Mouse (Mus musculus) neural tube, embryonic 12.5 days (tissue): ENCODE measurements around the gene Ppih. TPM values are rescaled to one million over a fixed set of nuclear protein-coding genes. Genes with fewer than 3 reads are reported as not detected.
"Not testable (repeated sequence)": the region's sequence is repeated elsewhere in the genome, so short reads cannot be mapped to it uniquely, and the experiment has no call there.

Experiments
- ATAC-seq: fragments of 200-750 bp; cut with Nextera tagmentation; 2 replicates; pipeline ENCODE4 v1.8.0; 2017; ENCODE audit warnings: low read depth, mild to moderate bottlenecking, moderate TSS enrichment, moderate library complexity; ENCODE audit not compliant: low FRiP score
- H3K27ac ChIP-seq: fragments of 300-500 bp; sonication (generic); 2 replicates; pipeline ENCODE4 v1.5.1; 2016
- H3K27me3 ChIP-seq: fragments of 300-500 bp; sonication (generic); replicated peaks from 2 replicates; pipeline ENCODE4 v1.6.1; 2016; ENCODE audit warnings: mild to moderate bottlenecking
- H3K36me3 ChIP-seq: fragments of 300-500 bp; sonication (generic); 2 replicates; pipeline ENCODE4 v1.6.1; 2016; ENCODE audit warnings: mild to moderate bottlenecking
- H3K4me1 ChIP-seq: fragments of 300-500 bp; sonication (generic); 2 replicates; pipeline ENCODE4 v1.6.1; 2016
- H3K4me2 ChIP-seq: fragments of 300-500 bp; sonication (generic); replicated peaks from 2 replicates; pipeline ENCODE4 v1.6.1; 2016; ENCODE audit warnings: mild to moderate bottlenecking
- H3K4me3 ChIP-seq: fragments of 300-500 bp; sonication (generic); 2 replicates; pipeline ENCODE4 v1.5.1; 2016
- H3K9ac ChIP-seq: fragments of 300-500 bp; sonication (generic); 2 replicates; pipeline ENCODE4 v1.6.1; 2016; ENCODE audit warnings: mild to moderate bottlenecking
- H3K9me3 ChIP-seq: fragments of 300-500 bp; sonication (generic); 2 replicates; pipeline ENCODE4 v1.6.1; 2016; ENCODE audit warnings: mild to moderate bottlenecking
- WGBS: fragments of 180-500 bp; shearing (Covaris S2); methylation state at CpG from one replicate; pipeline ENCODE4 v1.1.7; 2016; 5-methylcytosine and 5-hydroxymethylcytosine counted together
- polyA plus RNA-seq: library from polyadenylated mRNA; unstranded; fragments of >200 nt; fragmentation: Nextera tagmentation; extraction: Ambion mirVana; gene quantifications from 2 replicates; pipeline ENCODE4 v1.2.1, GENCODE M21; 2016

The Ppih gene
- polyA plus RNA-seq, 1 experiment from 2014 or later, result 83.8 TPM

- peaks cover 89% of the 10 kb centered on the region for H3K36me3 ChIP-seq
- H3K4me2 ChIP-seq, H3K27ac ChIP-seq, H3K9ac ChIP-seq, H3K27me3 ChIP-seq, ATAC-seq, H3K9me3 ChIP-seq, H3K4me1 ChIP-seq, H3K4me3 ChIP-seq: not testable (repeated sequence)
- WGBS, result 91% methylated on average over 15 of the region's 15 CpGs
Measured at GRCm38 (mm10) chr4:119278784-119279183, 41.6 kb downstream of the Ppih start.

GRCm38 (mm10) chr4:119275726-119276125 lies 44.6 kb downstream of the Ppih start:
- Histone ChIP-seq H3K4me3 (no peak overlapping the region), H3K9ac (no peak overlapping the region), H3K4me2 (no peak overlapping the region), H3K27me3 (no peaks in the 10 kb centered on the region), H3K36me3 (peaks cover 86% of the 10 kb centered on the region), H3K27ac (no peak overlapping the region), H3K4me1 (no peaks in the 10 kb centered on the region), H3K9me3 (no peaks in the 10 kb centered on the region)
- 82% methylated on average over 2 of the region's 2 CpGs for WGBS
- no peak for ATAC-seq

GRCm38 (mm10) chr4:119275226-119275625 lies 45.1 kb downstream of the Ppih start:
- Histone ChIP-seq H3K4me2 (no peak overlapping the region), H3K4me1 (no peaks in the 10 kb centered on the region), H3K9me3 (no peaks in the 10 kb centered on the region), H3K9ac (no peak overlapping the region), H3K4me3 (no peak overlapping the region), H3K36me3 (peaks cover 88% of the 10 kb centered on the region), H3K27me3 (no peaks in the 10 kb centered on the region), H3K27ac (no peak overlapping the region)
- no peak for ATAC-seq
- WGBS, result 87% methylated on average over 2 of the region's 2 CpGs

- H3K4me1 ChIP-seq, result no peaks in the 10 kb centered on the region
- H3K9me3 ChIP-seq, result no peaks in the 10 kb centered on the region
- H3K36me3 ChIP-seq, result peaks cover 88% of the 10 kb centered on the region
- H3K4me2 ChIP-seq, result no peak overlapping the region
- no peak for ATAC-seq
- H3K9ac ChIP-seq, result no peak overlapping the region
- no peak overlapping the region for H3K27ac ChIP-seq
- no peak overlapping the region for H3K4me3 ChIP-seq
- 88% methylated on average over 1 of the region's 1 CpGs for WGBS
- no peaks in the 10 kb centered on the region for H3K27me3 ChIP-seq
Measured at GRCm38 (mm10) chr4:119274627-119275026, 45.7 kb downstream of the Ppih start.

GRCm38 (mm10) chr4:119266606-119267005 lies 53.7 kb downstream of the Ppih start:
- Histone ChIP-seq H3K9me3 (no peaks in the 10 kb centered on the region), H3K4me1 (no peaks in the 10 kb centered on the region), H3K36me3 (peaks cover 28% of the 10 kb centered on the region), H3K27ac (no peak overlapping the region), H3K9ac (no peak overlapping the region), H3K4me2 (no peak overlapping the region), H3K4me3 (no peak overlapping the region), H3K27me3 (no peaks in the 10 kb centered on the region)
- 80% methylated on average over 13 of the region's 13 CpGs for WGBS
- no peak for ATAC-seq

- Histone ChIP-seq H3K36me3 (peaks cover 6% of the 10 kb centered on the region), H3K27ac (no peak overlapping the region), H3K27me3 (no peaks in the 10 kb centered on the region), H3K4me2 (no peak overlapping the region), H3K9ac (no peak overlapping the region), H3K4me1 (no peaks in the 10 kb centered on the region), H3K4me3 (no peak overlapping the region), H3K9me3 (no peaks in the 10 kb centered on the region)
- ATAC-seq, result no peak
- 73% methylated on average over 3 of the region's 3 CpGs for WGBS
Measured at GRCm38 (mm10) chr4:119263459-119263858, 56.9 kb downstream of the Ppih start.

- H3K27me3 ChIP-seq, result no peaks in the 10 kb centered on the region
- 92% methylated on average over 5 of the region's 5 CpGs for WGBS
- no peak overlapping the region for H3K27ac ChIP-seq
- H3K4me3 ChIP-seq, result no peak overlapping the region
- no peak overlapping the region for H3K9ac ChIP-seq
- ATAC-seq, result no peak
- H3K9me3 ChIP-seq, result no peaks in the 10 kb centered on the region
- H3K36me3 ChIP-seq, result no peaks in the 10 kb centered on the region
- no peaks in the 10 kb centered on the region for H3K4me1 ChIP-seq
- no peak overlapping the region for H3K4me2 ChIP-seq
Measured at GRCm38 (mm10) chr4:119262483-119262882, 57.9 kb downstream of the Ppih start.

- Histone ChIP-seq H3K4me1 (no peaks in the 10 kb centered on the region), H3K4me2 (no peak overlapping the region), H3K36me3 (no peaks in the 10 kb centered on the region), H3K9ac (no peak overlapping the region), H3K4me3 (no peak overlapping the region), H3K9me3 (no peaks in the 10 kb centered on the region), H3K27ac (no peak overlapping the region), H3K27me3 (no peaks in the 10 kb centered on the region)
- no peak for ATAC-seq
- WGBS, result 66% methylated on average over 7 of the region's 7 CpGs
Measured at GRCm38 (mm10) chr4:119261087-119261713, 59.1 kb downstream of the Ppih start.

GRCm38 (mm10) chr4:119259344-119260254 lies 60.7 kb downstream of the Ppih start:
- Histone ChIP-seq H3K9me3 (no peaks in the 10 kb centered on the region), H3K4me3 (no peak overlapping the region), H3K4me2 (no peak overlapping the region), H3K4me1 (no peaks in the 10 kb centered on the region), H3K27me3 (no peaks in the 10 kb centered on the region), H3K36me3 (no peaks in the 10 kb centered on the region), H3K27ac (no peak overlapping the region), H3K9ac (no peak overlapping the region)
- ATAC-seq, result no peak
- 83% methylated on average over 15 of the region's 15 CpGs for WGBS

- WGBS, result 90% methylated on average over 6 of the region's 6 CpGs
- Histone ChIP-seq H3K36me3 (no peaks in the 10 kb centered on the region), H3K4me1 (peaks cover 10% of the 10 kb centered on the region; the same call in 1 of the 2 replicates), H3K9me3 (no peaks in the 10 kb centered on the region), H3K4me2 (no peak overlapping the region), H3K4me3 (no peak overlapping the region), H3K9ac (no peak overlapping the region), H3K27me3 (no peaks in the 10 kb centered on the region), H3K27ac (no peak overlapping the region)
- no peak for ATAC-seq
Measured at GRCm38 (mm10) chr4:119257083-119257482, 63.3 kb downstream of the Ppih start.

GRCm38 (mm10) chr4:119255351-119255750 lies 65.0 kb downstream of the Ppih start, which contains the start of gene Cldn19:
TSS of gene Cldn19 (plus strand) at chr4:119255414.
- no peak for ATAC-seq
- H3K27ac ChIP-seq, result no peak within 1 kb of the TSS
- H3K9me3 ChIP-seq, result no peaks in the 10 kb centered on the region
- 76% methylated on average over 12 of the region's 12 CpGs for WGBS
- peaks cover 10% of the 10 kb centered on the region; the same call in 1 of the 2 replicates for H3K4me1 ChIP-seq
- H3K36me3 ChIP-seq, result no peaks in the 10 kb centered on the region
- H3K27me3 ChIP-seq, result no peaks in the 10 kb centered on the region
- no peak within 1 kb of the TSS for H3K4me2 ChIP-seq
- 0 out of 2 replicates have a peak within 1 kb of the TSS, but pooled peaks have one; percentile 22 for H3K9ac ChIP-seq
- no peak within 1 kb of the TSS for H3K4me3 ChIP-seq

- 0 out of 2 replicates have a peak overlapping the region, but pooled peaks have one; percentile 22 for H3K9ac ChIP-seq
- peak; percentile 61 for ATAC-seq
- no peaks in the 10 kb centered on the region for H3K36me3 ChIP-seq
- WGBS, result 35% methylated on average over 9 of the region's 9 CpGs
- H3K27ac ChIP-seq, result no peak overlapping the region
- no peak overlapping the region for H3K4me2 ChIP-seq
- no peaks in the 10 kb centered on the region for H3K27me3 ChIP-seq
- H3K4me3 ChIP-seq, result no peak overlapping the region
- H3K4me1 ChIP-seq, result peaks cover 10% of the 10 kb centered on the region; the same call in 1 of the 2 replicates
- H3K9me3 ChIP-seq, result no peaks in the 10 kb centered on the region
Measured at GRCm38 (mm10) chr4:119254012-119254618, 66.2 kb downstream of the Ppih start.
